Mouse (Mus musculus) heart, embryonic 11.5 days (tissue): ENCODE data around the gene Tspan18. TPM values are rescaled to one million over a fixed set of nuclear protein-coding genes. Genes with fewer than 3 reads are reported as not detected.
A peak's percentile ranks its signal among the peaks of the same experiment; 100 is the strongest.

Experiments used
- ATAC-seq: fragments of 200-750 bp; cut with Nextera tagmentation; replicated peaks from 2 replicates; pipeline ENCODE4 v1.8.0; 2017; ENCODE audit warnings: moderate library complexity; ENCODE audit not compliant: insufficient number of reproducible peaks, low FRiP score, low TSS enrichment
- H3K27ac ChIP-seq: fragments of 300-500 bp; sonication (generic); 2 replicates; pipeline ENCODE4 v1.5.1; 2014; ENCODE audit warnings: mild to moderate bottlenecking, low read depth, low read length
- H3K27me3 ChIP-seq: fragments of 300-500 bp; sonication (generic); 2 replicates; pipeline ENCODE4 v1.6.1; 2014; ENCODE audit warnings: mild to moderate bottlenecking, low read length, mixed read lengths; ENCODE audit not compliant: control insufficient read depth, insufficient read depth
- H3K36me3 ChIP-seq: fragments of 300-500 bp; sonication (generic); 2 replicates; pipeline ENCODE4 v1.6.1; 2014; ENCODE audit warnings: mild to moderate bottlenecking, low read length, moderate library complexity, mixed read lengths; ENCODE audit not compliant: control insufficient read depth, insufficient read depth
- H3K4me1 ChIP-seq: fragments of 300-500 bp; sonication (generic); 2 replicates; pipeline ENCODE4 v1.6.1; 2014; ENCODE audit warnings: low read length; ENCODE audit not compliant: control insufficient read depth, insufficient read depth
- H3K4me2 ChIP-seq: fragments of 300-500 bp; sonication (generic); 2 replicates; pipeline ENCODE4 v1.6.1; 2014; ENCODE audit warnings: mild to moderate bottlenecking, moderate library complexity
- H3K4me3 ChIP-seq: fragments of 300-500 bp; sonication (generic); 2 replicates; pipeline ENCODE4 v1.5.1; 2014; ENCODE audit warnings: low read depth, low read length
- H3K9ac ChIP-seq: fragments of 300-500 bp; sonication (generic); 2 replicates; pipeline ENCODE4 v1.6.1; 2014; ENCODE audit warnings: mild to moderate bottlenecking, low read depth, low read length, moderate library complexity
- H3K9me3 ChIP-seq: fragments of 300-500 bp; sonication (generic); replicated peaks from 2 replicates; pipeline ENCODE4 v1.6.1; 2016; ENCODE audit warnings: low read length; ENCODE audit not compliant: control insufficient read depth
- WGBS: fragments of 180-500 bp; shearing (Covaris S2); extraction: QIAGEN DNeasy Blood & Tissue Kit; methylation state at CpG from one replicate; pipeline ENCODE4 v1.1.7; 2014; ENCODE audit not compliant: insufficient replicate concordance; 5-methylcytosine and 5-hydroxymethylcytosine counted together
- polyA plus RNA-seq: library from polyadenylated mRNA; unstranded; fragments of >200 nt; fragmentation: Nextera tagmentation; extraction: Ambion mirVana; gene quantifications from 2 replicates; pipeline ENCODE4 v1.2.1, GENCODE M21; 2014

Gene Tspan18
- polyA plus RNA-seq, 1 experiment from 2014 or later: 75.5 TPM

- H3K9ac ChIP-seq: no peak overlapping the region
- ATAC-seq: 0 out of 2 replicates have a peak, but pooled peaks have one; percentile 32
Observed at GRCm38 (mm10) chr2:93283481-93284293, 50.6 kb downstream of the Tspan18 start.

GRCm38 (mm10) chr2:93282636-93283035 is 51.7 kb downstream of the Tspan18 start:
- H3K4me1 ChIP-seq: peaks cover 82% of the 10 kb centered on the region
- no peak overlapping the region for H3K4me2 ChIP-seq
- no peak overlapping the region for H3K4me3 ChIP-seq
- H3K9me3 ChIP-seq: no peaks in the 10 kb centered on the region
- H3K9ac ChIP-seq: peak overlapping the region; percentile 12
- H3K27me3 ChIP-seq: no peaks in the 10 kb centered on the region
- no peak for ATAC-seq
- H3K27ac ChIP-seq: peak overlapping the region; percentile 42
- WGBS: 62% methylated on average over 4 of the region's 4 CpGs
- H3K36me3 ChIP-seq: no peaks in the 10 kb centered on the region

More at GRCm38 (mm10) chr2:93283481-93284293, 50.6 kb downstream of the Tspan18 start:
- Histone ChIP-seq H3K4me1 (peaks cover 77% of the 10 kb centered on the region), H3K4me2 (no peak overlapping the region), H3K36me3 (no peaks in the 10 kb centered on the region), H3K27me3 (no peaks in the 10 kb centered on the region), H3K4me3 (no peak overlapping the region), H3K27ac (peak overlapping the region; percentile 73), H3K9me3 (no peaks in the 10 kb centered on the region)
- 28% methylated on average over 7 of the region's 7 CpGs for WGBS

- Histone ChIP-seq H3K4me1 (peaks cover 82% of the 10 kb centered on the region), H3K9me3 (no peaks in the 10 kb centered on the region), H3K27me3 (no peaks in the 10 kb centered on the region), H3K4me3 (no peak overlapping the region), H3K27ac (no peak overlapping the region), H3K36me3 (0 out of 2 replicates have a peak, but pooled peaks cover under 1% of the 10 kb centered on the region), H3K9ac (no peak overlapping the region), H3K4me2 (no peak overlapping the region)
- 84% methylated on average over 6 of the region's 6 CpGs for WGBS
- ATAC-seq: no peak
Observed at GRCm38 (mm10) chr2:93281466-93281865, 52.8 kb downstream of the Tspan18 start.

GRCm38 (mm10) chr2:93280117-93280620 is 54.1 kb downstream of the Tspan18 start:
- Histone ChIP-seq H3K27me3 (no peaks in the 10 kb centered on the region), H3K4me2 (no peak overlapping the region), H3K27ac (no peak overlapping the region), H3K4me1 (peaks cover 69% of the 10 kb centered on the region), H3K36me3 (peaks cover 3% of the 10 kb centered on the region; the same call in 1 of the 2 replicates), H3K9me3 (no peaks in the 10 kb centered on the region), H3K9ac (no peak overlapping the region), H3K4me3 (no peak overlapping the region)
- no peak for ATAC-seq
- 90% methylated on average over 2 of the region's 2 CpGs for whole genome bisulfite sequencing

- peak overlapping the region; percentile 64 for H3K9ac ChIP-seq
- H3K36me3 ChIP-seq: peaks cover 3% of the 10 kb centered on the region; the same call in 1 of the 2 replicates
- H3K4me3 ChIP-seq: no peak overlapping the region
- 14% methylated on average over 11 of the region's 11 CpGs for WGBS
- no peaks in the 10 kb centered on the region for H3K9me3 ChIP-seq
- H3K4me2 ChIP-seq: peak overlapping the region; percentile 29
- H3K27ac ChIP-seq: peak overlapping the region; percentile 95
- no peaks in the 10 kb centered on the region for H3K27me3 ChIP-seq
- ATAC-seq: peak; percentile 68
- peaks cover 55% of the 10 kb centered on the region for H3K4me1 ChIP-seq
Observed at GRCm38 (mm10) chr2:93278181-93278975, 55.9 kb downstream of the Tspan18 start.

GRCm38 (mm10) chr2:93277486-93277885 is 56.8 kb downstream of the Tspan18 start:
- peak; percentile 63 for ATAC-seq
- Histone ChIP-seq H3K27ac (peak overlapping the region; percentile 95), H3K4me3 (no peak overlapping the region)

GRCm38 (mm10) chr2:93276026-93276425 is 58.3 kb downstream of the Tspan18 start:
- no peak for ATAC-seq
- no peaks in the 10 kb centered on the region for H3K9me3 ChIP-seq
- WGBS: 90% methylated on average over 7 of the region's 7 CpGs

More at GRCm38 (mm10) chr2:93277486-93277885, 56.8 kb downstream of the Tspan18 start:
- Histone ChIP-seq H3K36me3 (peaks cover 3% of the 10 kb centered on the region; the same call in 1 of the 2 replicates), H3K27me3 (no peaks in the 10 kb centered on the region), H3K9ac (peak overlapping the region; percentile 64), H3K4me2 (no peak overlapping the region), H3K4me1 (peaks cover 46% of the 10 kb centered on the region), H3K9me3 (no peaks in the 10 kb centered on the region)
- WGBS: 2% methylated on average over 4 of the region's 4 CpGs

GRCm38 (mm10) chr2:93273916-93274315 is 60.4 kb downstream of the Tspan18 start:
- peaks cover 32% of the 10 kb centered on the region for H3K4me1 ChIP-seq
- no peak overlapping the region for H3K27ac ChIP-seq
- H3K4me2 ChIP-seq: no peak overlapping the region
- H3K27me3 ChIP-seq: no peaks in the 10 kb centered on the region
- H3K4me3 ChIP-seq: no peak overlapping the region
- ATAC-seq: no peak
- peaks cover 3% of the 10 kb centered on the region; the same call in 1 of the 2 replicates for H3K36me3 ChIP-seq
- 37% methylated on average over 1 of the region's 1 CpGs for WGBS
- H3K9me3 ChIP-seq: no peaks in the 10 kb centered on the region
- H3K9ac ChIP-seq: no peak overlapping the region

More at GRCm38 (mm10) chr2:93276026-93276425, 58.3 kb downstream of the Tspan18 start:
- 0 out of 2 replicates have a peak overlapping the region, but pooled peaks have one; percentile 22 for H3K27ac ChIP-seq
- H3K9ac ChIP-seq: no peak overlapping the region
- H3K27me3 ChIP-seq: no peaks in the 10 kb centered on the region
- H3K4me1 ChIP-seq: peaks cover 39% of the 10 kb centered on the region
- peaks cover 3% of the 10 kb centered on the region; the same call in 1 of the 2 replicates for H3K36me3 ChIP-seq
- H3K4me3 ChIP-seq: no peak overlapping the region
- H3K4me2 ChIP-seq: no peak overlapping the region
